In the genomic region with DNA sequence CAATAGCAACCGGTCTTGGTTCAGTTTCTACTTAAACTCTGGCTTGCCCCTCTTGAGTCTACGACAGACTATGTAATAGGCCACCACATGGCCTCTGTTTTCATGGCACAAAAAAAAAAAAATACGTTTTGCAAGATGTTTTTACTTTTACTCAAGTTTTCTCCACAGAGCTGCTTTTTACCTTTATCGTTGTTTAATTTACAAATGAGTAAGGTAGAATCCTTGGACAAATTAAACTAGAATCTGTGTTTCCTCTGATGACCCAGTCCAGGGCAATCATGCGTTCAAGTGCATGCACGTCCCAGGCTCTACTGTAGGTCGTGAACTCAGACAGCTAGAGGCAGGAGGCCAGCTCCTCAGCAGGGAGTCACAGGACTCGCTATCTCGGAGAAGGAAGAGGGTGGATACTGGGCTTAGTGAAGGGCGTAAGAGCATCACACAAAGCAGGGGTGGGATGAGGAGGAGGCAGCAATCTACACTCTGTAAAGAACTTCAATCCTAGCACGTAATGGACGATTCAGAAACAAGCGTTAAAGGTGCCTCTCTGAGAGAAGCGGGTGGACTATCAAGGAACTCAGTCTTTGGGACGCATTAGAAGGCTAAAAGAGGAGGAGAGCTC, we compare ENCODE assay signal across 7 mouse cellular contexts. TPM values are rescaled to one million over a fixed set of nuclear protein-coding genes. Genes with fewer than 3 reads are reported as not detected.
DNase-seq lines count a peak whose midpoint lies in the region; ATAC-seq and TF ChIP-seq lines count a peak whose summit lies in the region.

No protein-coding gene starts in this region.

- peak overlapping the region; percentile 52 to 59 for H3K4me3 ChIP-seq in MEL (ENCODE audit: control insufficient read depth in 1 of 2, insufficient read depth in 1 of 2, low read depth in 2 of 2, low read length in 2 of 2)
- H3K4me3 ChIP-seq in heart, postnatal 0 days (ENCODE audit: low read depth, low read length), result peak overlapping the region; percentile 74

- H3K27ac ChIP-seq in MEL (ENCODE audit: control insufficient read depth, low read depth, low read length), result peak overlapping the region; percentile 100
- peak overlapping the region; percentile 99 for H3K27ac ChIP-seq in heart, postnatal 0 days (ENCODE audit: low read depth)

- H3K36me3 ChIP-seq in MEL (ENCODE audit: control insufficient read depth in 1 of 2, insufficient read depth in 2 of 2, low read length in 2 of 2), result peaks cover 11 to 22% of the 10 kb centered on the region in 2 experiments
- H3K36me3 ChIP-seq in heart, postnatal 0 days (replicated peaks; ENCODE audit: control insufficient read depth, insufficient read depth, low read length), result peaks cover 39% of the 10 kb centered on the region

- peak overlapping the region; percentile 93 for H3K9ac ChIP-seq in MEL (ENCODE audit: control insufficient read depth, low read depth, low read length, poor library complexity, severe bottlenecking)
- H3K9ac ChIP-seq in heart, postnatal 0 days (replicated peaks; ENCODE audit: low read depth, low read length), result peak overlapping the region; percentile 71

- peaks cover 69% of the 10 kb centered on the region for H3K79me2 ChIP-seq in MEL (ENCODE audit: control insufficient read depth, insufficient read depth, low read length, poor library complexity)

- no peaks in the 10 kb centered on the region for H3K27me3 ChIP-seq in MEL (ENCODE audit: control insufficient read depth in 1 of 2, insufficient read depth in 2 of 2, low read length in 2 of 2)
- H3K27me3 ChIP-seq in heart, postnatal 0 days (ENCODE audit: control insufficient read depth, insufficient read depth, low read length), result no peaks in the 10 kb centered on the region

- no peak for TF ChIP-seq RAD21 in MEL (IDR thresholded peaks at IDR 0.05; ENCODE audit: low read depth, low read length)

- peak; percentile 44 for ATAC-seq in erythroid progenitor cell, adult 5-6 weeks (replicated peaks; ENCODE audit: low FRiP score, poor library complexity, severe bottlenecking)
- ATAC-seq in heart, postnatal 0 days (ENCODE audit: insufficient read depth, low read depth), result peak; percentile 16

- peak; percentile 67 to 75; a peak in 3 of 4 replicates for TF ChIP-seq POLR2A in MEL (IDR thresholded peaks at IDR 0.05; ENCODE audit: control insufficient read depth in 1 of 2, insufficient read depth in 1 of 2, low read depth in 1 of 2, low read length in 2 of 2, poor library complexity in 1 of 2)
- TF ChIP-seq POLR2A in brain, embryonic 14.5 days (IDR thresholded peaks at IDR 0.05; ENCODE audit: borderline replicate concordance, extremely low read depth, insufficient read depth, insufficient read length, poor library complexity, severe bottlenecking), result no peak

- no peak for TF ChIP-seq CTCF in MEL (IDR thresholded peaks at IDR 0.05 in 2 of 3, conservative IDR thresholded peaks at IDR 0.05 in 1 of 3; ENCODE audit: control insufficient read depth in 1 of 3, insufficient read depth in 1 of 3, low read depth in 2 of 3, low read length in 3 of 3, poor library complexity in 1 of 3, severe bottlenecking in 1 of 3)
- TF ChIP-seq CTCF in brain, embryonic 14.5 days (IDR thresholded peaks at IDR 0.05; ENCODE audit: borderline replicate concordance, extremely low read depth, insufficient read depth, insufficient read length), result no peak
- no peak for TF ChIP-seq CTCF in heart, postnatal 0 days (IDR thresholded peaks at IDR 0.05; ENCODE audit: low read depth)

- DNase-seq in MEL (ENCODE audit: low read depth, low spot score), result peak; percentile 91
- peak; percentile 70 for DNase-seq in brain, embryonic 14.5 days (ENCODE audit: low read depth)
- peak; percentile 84 for DNase-seq in heart, postnatal 0 days (ENCODE audit: low spot score)
- peak; percentile 74 to 90 for DNase-seq in kidney, postnatal 25 days
- peak; percentile 69 for DNase-seq in lung, postnatal 25 days (ENCODE audit: low spot score)
- peak; percentile 70 for DNase-seq in retina, embryonic 14.5 days (ENCODE audit: low spot score)

- TF ChIP-seq EP300 in MEL (IDR thresholded peaks at IDR 0.05; ENCODE audit: low read depth in 1 of 2, low read length in 2 of 2), result no peak
- TF ChIP-seq EP300 in heart, postnatal 0 days (IDR thresholded peaks at IDR 0.05; ENCODE audit: low read depth), result no peak

- H3K4me1 ChIP-seq in MEL (ENCODE audit: control insufficient read depth in 1 of 2, insufficient read depth in 2 of 2, low read length in 2 of 2), result peaks cover 0 to 23% of the 10 kb centered on the region in 2 experiments; a peak in 2 of 4 replicates
- H3K4me1 ChIP-seq in heart, postnatal 0 days (ENCODE audit: control insufficient read depth, insufficient read depth), result peaks cover 39% of the 10 kb centered on the region

- 1% methylated on average over 15 of the region's 15 CpGs for WGBS in heart, postnatal 0 days

- peak overlapping the region; percentile 70 for H3K4me2 ChIP-seq in heart, postnatal 0 days (ENCODE audit: low read depth, low read length)

- no peaks in the 10 kb centered on the region for H3K9me3 ChIP-seq in MEL (replicated peaks; ENCODE audit: insufficient read depth, low read length)
- no peaks in the 10 kb centered on the region for H3K9me3 ChIP-seq in heart, postnatal 0 days (replicated peaks; ENCODE audit: control insufficient read depth, low read length)

TF ChIP-seq in MEL, 35 proteins besides CTCF, POLR2A, EP300 and RAD21 (continues in another document):
- TF ChIP-seq MYB (IDR thresholded peaks at IDR 0.05; ENCODE audit: low read depth, low read length) (no peak), CHD2 (IDR thresholded peaks at IDR 0.05; ENCODE audit: low read length) (no peak), JUND (IDR thresholded peaks at IDR 0.05; ENCODE audit: low read depth, low read length) (no peak), POLR2AphosphoS2 (IDR thresholded peaks at IDR 0.05; ENCODE audit: low read length) (peak; percentile 88; the same call in 1 of the 2 replicates), HCFC1 (IDR thresholded peaks at IDR 0.05; ENCODE audit: low read depth, low read length) (peak; percentile 9; the same call in 1 of the 2 replicates), UBTF (IDR thresholded peaks at IDR 0.05; ENCODE audit: borderline replicate concordance, insufficient read depth, low read depth, low read length) (0 out of 2 replicates have a peak, but pooled peaks have one; percentile 21), ZNF384 (IDR thresholded peaks at IDR 0.05; ENCODE audit: low read depth, low read length) (peak; percentile 68), SIN3A (IDR thresholded peaks at IDR 0.05; ENCODE audit: low read length) (peak; percentile 67)

RNA-seq across cellular contexts. Expression of a gene that starts 0.9 kb away (rescaled TPM):
- 4.2 and 5.0 TPM in 2 replicates for total RNA-seq in MEL (2012; rRNA removed)
- polyA plus RNA-seq in MEL (2012; ENCODE audit: insufficient read depth in 1 of 2, insufficient read length in 2 of 2, low read depth in 1 of 2, low replicate concordance in 2 of 2, missing spikeins in 1 of 2), result 10 to 100 TPM in 1 of 2 experiments, not detected in 1; 44.8 TPM
- polyA plus RNA-seq in brain, embryonic 14.5 days (2012; rRNA removed), result 39.2 and 67.3 TPM in 2 replicates
- 55.8 and 69.6 TPM in 2 replicates for total RNA-seq in erythroid progenitor cell, adult 5-6 weeks (2015; ENCODE audit: low replicate concordance)
- 10.7 and 15.0 TPM in 2 replicates for total RNA-seq in erythroid progenitor cell, adult 5-6 weeks (2017; ENCODE audit: low replicate concordance)
- total RNA-seq in heart, postnatal 0 days (2014; rRNA removed; ENCODE audit: low replicate concordance), result 8.3 and 8.7 TPM in 2 replicates
- polyA plus RNA-seq in heart, postnatal 0 days (2015; fragmentation: Nextera tagmentation; extraction: Ambion mirVana), result 6.5 and 6.9 TPM in 2 replicates

RNA-seq across cellular contexts. Expression of a gene that starts 21.9 kb away (rescaled TPM):
- total RNA-seq in MEL (2012; rRNA removed), result 147 and 162 TPM in 2 replicates
- polyA plus RNA-seq in MEL (2012; ENCODE audit: insufficient read depth in 1 of 2, insufficient read length in 2 of 2, low read depth in 1 of 2, low replicate concordance in 2 of 2, missing spikeins in 1 of 2), result 100 to 1,000 TPM in 1 of 2 experiments, not detected in 1; 195 TPM
- polyA plus RNA-seq in brain, embryonic 14.5 days (2012; rRNA removed), result 88.2 and 102 TPM in 2 replicates
- 68.5 and 80.9 TPM in 2 replicates for total RNA-seq in erythroid progenitor cell, adult 5-6 weeks (2015; ENCODE audit: low replicate concordance)
- total RNA-seq in erythroid progenitor cell, adult 5-6 weeks (2017; ENCODE audit: low replicate concordance), result 86.0 and 98.9 TPM in 2 replicates
- 48.9 and 68.9 TPM in 2 replicates for total RNA-seq in heart, postnatal 0 days (2014; rRNA removed; ENCODE audit: low replicate concordance)
- polyA plus RNA-seq in heart, postnatal 0 days (2015; fragmentation: Nextera tagmentation; extraction: Ambion mirVana), result 62.4 and 64.6 TPM in 2 replicates

RNA-seq across cellular contexts. Expression of a gene that starts 23.5 kb away (rescaled TPM):
- total RNA-seq in MEL (2012; rRNA removed), result 223 and 240 TPM in 2 replicates
- 100 to 1,000 TPM in 1 of 2 experiments, not detected in 1; 297 TPM for polyA plus RNA-seq in MEL (2012; ENCODE audit: insufficient read depth in 1 of 2, insufficient read length in 2 of 2, low read depth in 1 of 2, low replicate concordance in 2 of 2, missing spikeins in 1 of 2)
- 326 and 373 TPM in 2 replicates for polyA plus RNA-seq in brain, embryonic 14.5 days (2012; rRNA removed)
- 72.9 and 75.0 TPM in 2 replicates for total RNA-seq in erythroid progenitor cell, adult 5-6 weeks (2015; ENCODE audit: low replicate concordance)
- total RNA-seq in erythroid progenitor cell, adult 5-6 weeks (2017; ENCODE audit: low replicate concordance), result 64.0 and 70.5 TPM in 2 replicates
- 175 and 197 TPM in 2 replicates for total RNA-seq in heart, postnatal 0 days (2014; rRNA removed; ENCODE audit: low replicate concordance)
- polyA plus RNA-seq in heart, postnatal 0 days (2015; fragmentation: Nextera tagmentation; extraction: Ambion mirVana), result 149 and 154 TPM in 2 replicates

RNA-seq across cellular contexts. Expression of a gene that starts 26.5 kb away (rescaled TPM):
- total RNA-seq in MEL (2012; rRNA removed), result 0.42 and 0.52 TPM in 2 replicates
- 1 to 10 TPM in 1 of 2 experiments, not detected in 1; 1.3 TPM for polyA plus RNA-seq in MEL (2012; ENCODE audit: insufficient read depth in 1 of 2, insufficient read length in 2 of 2, low read depth in 1 of 2, low replicate concordance in 2 of 2, missing spikeins in 1 of 2)
- polyA plus RNA-seq in brain, embryonic 14.5 days (2012; rRNA removed), result 97.5 and 134 TPM in 2 replicates
- total RNA-seq in erythroid progenitor cell, adult 5-6 weeks (2015; ENCODE audit: low replicate concordance), result not detected in 2 replicates
- total RNA-seq in erythroid progenitor cell, adult 5-6 weeks (2017; ENCODE audit: low replicate concordance), result not detected in 2 replicates
- total RNA-seq in heart, postnatal 0 days (2014; rRNA removed; ENCODE audit: low replicate concordance), result 0.12 and 0.27 TPM in 2 replicates
- 0.11 and 0.23 TPM in 2 replicates for polyA plus RNA-seq in heart, postnatal 0 days (2015; fragmentation: Nextera tagmentation; extraction: Ambion mirVana)

RNA-seq across cellular contexts. Expression of a gene that starts 32.1 kb away (rescaled TPM):
- total RNA-seq in MEL (2012; rRNA removed), result 24.4 and 27.7 TPM in 2 replicates
- polyA plus RNA-seq in MEL (2012; ENCODE audit: insufficient read depth in 1 of 2, insufficient read length in 2 of 2, low read depth in 1 of 2, low replicate concordance in 2 of 2, missing spikeins in 1 of 2), result 10 to 100 TPM in 1 of 2 experiments, not detected in 1; 41.1 TPM
- polyA plus RNA-seq in brain, embryonic 14.5 days (2012; rRNA removed), result 0.49 and 0.71 TPM in 2 replicates
- total RNA-seq in erythroid progenitor cell, adult 5-6 weeks (2015; ENCODE audit: low replicate concordance), result 18.0 and 18.9 TPM in 2 replicates
- total RNA-seq in erythroid progenitor cell, adult 5-6 weeks (2017; ENCODE audit: low replicate concordance), result 6.4 and 15.4 TPM in 2 replicates
- total RNA-seq in heart, postnatal 0 days (2014; rRNA removed; ENCODE audit: low replicate concordance), result 0.73 and 0.97 TPM in 2 replicates
- 1.4 and 1.8 TPM in 2 replicates for polyA plus RNA-seq in heart, postnatal 0 days (2015; fragmentation: Nextera tagmentation; extraction: Ambion mirVana)

Comparison
In these comparisons a context has a peak if more than half of its experiments do, and no peak if none do; other contexts are left out.
1. Peak in every context shown above with its lines: DNase-seq, ATAC-seq, H3K4me3 ChIP-seq and H3K27ac ChIP-seq.